ENCODE assay signal across 22 mouse cellular contexts in the genomic region with DNA sequence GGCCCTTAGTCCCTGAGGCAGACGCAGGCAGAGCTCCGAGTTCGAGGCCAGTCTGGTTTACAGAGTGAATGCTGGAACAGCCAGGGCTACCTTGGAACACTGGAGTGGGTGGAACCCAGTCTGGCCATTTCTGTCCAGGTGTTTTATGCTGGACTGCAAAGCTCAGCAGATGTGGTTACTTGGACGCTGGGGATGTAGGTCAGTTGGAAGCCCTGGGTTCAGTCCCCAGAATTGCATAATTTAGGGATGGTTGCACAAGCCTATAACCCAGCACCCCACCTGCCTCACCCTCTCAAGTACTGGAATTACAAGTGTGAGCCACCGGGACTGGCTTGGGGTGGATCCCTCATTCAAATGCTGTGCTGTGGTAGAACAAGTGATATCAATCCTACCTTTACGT. TPM values are rescaled to one million over a fixed set of nuclear protein-coding genes. Genes with fewer than 3 reads are reported as not detected.
DNase-seq lines count a peak whose midpoint lies in the region; ATAC-seq and TF ChIP-seq lines count a peak whose summit lies in the region.
"Had no signal": no experiment of that assay in that cellular context is flagged by ENCODE, and none has a peak within 500 bp of the region (broad histone marks: within the 10 kb centered on the region; RNA-seq: fewer than 3 reads in every experiment).

No protein-coding gene starts in this region.

- TF ChIP-seq EP300 in liver, embryonic 14.5 days (IDR thresholded peaks at IDR 0.05; ENCODE audit: low read depth): no peak

- WGBS in liver, adult 2 months: 27% methylated on average over 6 of the region's 6 CpGs
- WGBS in liver, embryonic 11.5 days: 76% methylated on average over 6 of the region's 6 CpGs
- 72% methylated on average over 6 of the region's 6 CpGs for WGBS in liver, embryonic 14.5 days (ENCODE audit: insufficient replicate concordance)
- WGBS in hindbrain, embryonic 12.5 days: 90% methylated on average over 6 of the region's 6 CpGs

- no peak for ATAC-seq in liver, embryonic 11.5 days (replicated peaks; ENCODE audit: low FRiP score)
- ATAC-seq in liver, embryonic 14.5 days (ENCODE audit: insufficient read depth): peak; percentile 21; the same call in 1 of the 2 replicates
- ATAC-seq in hindbrain, embryonic 12.5 days (ENCODE audit: low FRiP score): no peak
- ATAC-seq: CD4-positive, CD25-positive, alpha-beta regulatory T cell, adult 4 months; forebrain, embryonic 16.5 days; intestine, embryonic 16.5 days had no signal

- TF ChIP-seq POLR2A in liver, adult 2 months (IDR thresholded peaks at IDR 0.05; ENCODE audit: extremely low read depth, insufficient read depth, low read length): no peak

- H3K27ac ChIP-seq in liver, adult 2 months (replicated peaks; ENCODE audit: insufficient read depth, low read depth, low read length): peak overlapping the region; percentile 8
- no peak overlapping the region for H3K27ac ChIP-seq in liver, embryonic 11.5 days (ENCODE audit: low read depth, low read length)
- H3K27ac ChIP-seq in liver, embryonic 14.5 days: no peak overlapping the region
- no peak overlapping the region for H3K27ac ChIP-seq in hindbrain, embryonic 12.5 days
- H3K27ac ChIP-seq: embryonic facial prominence, embryonic 15.5 days; hindbrain, embryonic 14.5 days had no signal

- no peak overlapping the region for H3K4me3 ChIP-seq in liver, adult 2 months (ENCODE audit: insufficient read depth, low read depth, low read length)
- no peak overlapping the region for H3K4me3 ChIP-seq in liver, embryonic 11.5 days (ENCODE audit: low read depth, low read length)
- H3K4me3 ChIP-seq in liver, embryonic 14.5 days (ENCODE audit: insufficient read depth in 1 of 2, low read depth in 2 of 2, low read length in 2 of 2): no peak overlapping the region
- no peak overlapping the region for H3K4me3 ChIP-seq in hindbrain, embryonic 12.5 days
- H3K4me3 ChIP-seq: embryonic facial prominence, embryonic 15.5 days; erythroblast, embryonic 14.5 days had no signal

- no peak overlapping the region for H3K4me2 ChIP-seq in liver, embryonic 11.5 days
- no peak overlapping the region for H3K4me2 ChIP-seq in liver, embryonic 14.5 days (ENCODE audit: low read depth)
- no peak overlapping the region for H3K4me2 ChIP-seq in hindbrain, embryonic 12.5 days (replicated peaks)
- H3K4me2 ChIP-seq: embryonic facial prominence, embryonic 15.5 days; hindbrain, embryonic 14.5 days had no signal

- H3K4me1 ChIP-seq in liver, adult 2 months (ENCODE audit: control insufficient read depth, insufficient read depth, low read length): peaks cover 8% of the 10 kb centered on the region
- peaks cover 22% of the 10 kb centered on the region for H3K4me1 ChIP-seq in liver, embryonic 11.5 days (replicated peaks; ENCODE audit: control insufficient read depth, insufficient read depth, low read length)
- H3K4me1 ChIP-seq in liver, embryonic 14.5 days (replicated peaks; ENCODE audit: control insufficient read depth in 2 of 2, insufficient read depth in 2 of 2, low read length in 1 of 2): peaks cover 14 to 39% of the 10 kb centered on the region in 2 experiments
- no peaks in the 10 kb centered on the region for H3K4me1 ChIP-seq in hindbrain, embryonic 12.5 days

- H3K79me2 ChIP-seq in liver, adult 2 months (ENCODE audit: control insufficient read depth, insufficient read depth, low read length): no peaks in the 10 kb centered on the region

- H3K36me3 ChIP-seq in liver, adult 2 months (ENCODE audit: control insufficient read depth, insufficient read depth, low read length): no peaks in the 10 kb centered on the region
- H3K36me3 ChIP-seq in liver, embryonic 11.5 days (ENCODE audit: control insufficient read depth, insufficient read depth, low read length): no peaks in the 10 kb centered on the region
- H3K36me3 ChIP-seq in liver, embryonic 14.5 days (replicated peaks; ENCODE audit: control insufficient read depth, insufficient read depth, low read depth): no peaks in the 10 kb centered on the region
- no peaks in the 10 kb centered on the region for H3K36me3 ChIP-seq in hindbrain, embryonic 12.5 days
- H3K36me3 ChIP-seq: embryonic facial prominence, embryonic 15.5 days; G1E had no signal

- TF ChIP-seq CTCF in liver, adult 2 months (IDR thresholded peaks at IDR 0.05; ENCODE audit: low read depth, low read length): no peak
- no peak for TF ChIP-seq CTCF in liver, embryonic 14.5 days (IDR thresholded peaks at IDR 0.05; ENCODE audit: low read depth)

- H3K9me3 ChIP-seq in liver, embryonic 11.5 days (ENCODE audit: control insufficient read depth, low read length): no peaks in the 10 kb centered on the region
- no peaks in the 10 kb centered on the region for H3K9me3 ChIP-seq in liver, embryonic 14.5 days (ENCODE audit: control insufficient read depth, low read length)
- no peaks in the 10 kb centered on the region for H3K9me3 ChIP-seq in hindbrain, embryonic 12.5 days (replicated peaks)
- H3K9me3 ChIP-seq: embryonic facial prominence, embryonic 15.5 days; G1E had no signal

- no peaks in the 10 kb centered on the region for H3K27me3 ChIP-seq in liver, adult 2 months (ENCODE audit: control insufficient read depth, insufficient read depth, low read length)
- H3K27me3 ChIP-seq in liver, embryonic 11.5 days (replicated peaks; ENCODE audit: control insufficient read depth, insufficient read depth, low read length): no peaks in the 10 kb centered on the region
- H3K27me3 ChIP-seq in liver, embryonic 14.5 days (ENCODE audit: control insufficient read depth, insufficient read depth, low read length): no peaks in the 10 kb centered on the region
- no peaks in the 10 kb centered on the region for H3K27me3 ChIP-seq in hindbrain, embryonic 12.5 days

- peak; percentile 46 for DNase-seq in gastrocnemius, adult 18-20 months (ENCODE audit: low spot score)
- DNase-seq in gastrocnemius, postnatal 25 days: no peak
- peak; percentile 97 for DNase-seq in liver, adult 2 months (ENCODE audit: extremely low read depth, low read depth, low spot score)
- no peak for DNase-seq in liver, embryonic 11.5 days (ENCODE audit: low spot score)
- no peak for DNase-seq in liver, embryonic 14.5 days (ENCODE audit: low read depth in 3 of 3, low spot score in 3 of 3)
- DNase-seq in right cerebral cortex, postnatal 36 days (ENCODE audit: low spot score in 2 of 2): no peak
- DNase-seq: adrenal gland, adult 8-10 months; B cell, adult 2 months; cerebellum, adult 11 months; cerebellum, adult 8-10 months; cerebellum, postnatal 14 days; embryo, embryonic 11 days; gastrocnemius, postnatal 36 days; heart, postnatal 14 days had no signal

- no peak overlapping the region for H3K9ac ChIP-seq in liver, adult 2 months (ENCODE audit: low read depth, low read length)
- H3K9ac ChIP-seq in liver, embryonic 11.5 days (ENCODE audit: low read depth, low read length): no peak overlapping the region
- H3K9ac ChIP-seq in liver, embryonic 14.5 days (replicated peaks): no peak overlapping the region
- no peak overlapping the region for H3K9ac ChIP-seq in hindbrain, embryonic 12.5 days
- H3K9ac ChIP-seq: embryonic facial prominence, embryonic 15.5 days; hindbrain, embryonic 14.5 days had no signal

RNA-seq across cellular contexts. Expression of a gene that starts 15.3 kb away (rescaled TPM):
- total RNA-seq in gastrocnemius, adult 18-20 months (2021): 100 to 1,000 TPM; 462 to 552 TPM
- total RNA-seq in gastrocnemius, postnatal 25 days (2021): 100 to 1,000 TPM; 410 to 437 TPM
- total RNA-seq in liver, adult 2 months (2014; rRNA removed): 271 and 286 TPM in 2 replicates
- polyA plus RNA-seq in liver, adult 2 months (2012; rRNA removed): 165 and 177 TPM in 2 replicates
- polyA plus RNA-seq in liver, embryonic 11.5 days (2014; fragmentation: Nextera tagmentation; extraction: Ambion mirVana): 1,371 and 1,468 TPM in 2 replicates
- 152 and 190 TPM in 2 replicates for polyA plus RNA-seq in liver, embryonic 14.5 days (2012; rRNA removed)
- 556 and 576 TPM in 2 replicates for polyA plus RNA-seq in liver, embryonic 14.5 days (2014; fragmentation: Nextera tagmentation; extraction: Ambion mirVana)
- polyA plus RNA-seq in hindbrain, embryonic 12.5 days (2016; fragmentation: Nextera tagmentation; extraction: Ambion mirVana): 793 and 799 TPM in 2 replicates

RNA-seq across cellular contexts. Expression of a gene that starts 21.4 kb away (rescaled TPM):
- total RNA-seq in gastrocnemius, adult 18-20 months (2021): 10 to 100 TPM; 27.9 to 28.9 TPM
- total RNA-seq in gastrocnemius, postnatal 25 days (2021): 10 to 100 TPM; 30.1 to 35.4 TPM
- 41.1 and 57.2 TPM in 2 replicates for total RNA-seq in liver, adult 2 months (2014; rRNA removed)
- polyA plus RNA-seq in liver, adult 2 months (2012; rRNA removed): 19.5 and 21.5 TPM in 2 replicates
- polyA plus RNA-seq in liver, embryonic 11.5 days (2014; fragmentation: Nextera tagmentation; extraction: Ambion mirVana): 116 and 130 TPM in 2 replicates
- 20.5 and 22.5 TPM in 2 replicates for polyA plus RNA-seq in liver, embryonic 14.5 days (2012; rRNA removed)
- polyA plus RNA-seq in liver, embryonic 14.5 days (2014; fragmentation: Nextera tagmentation; extraction: Ambion mirVana): 42.4 and 46.6 TPM in 2 replicates
- polyA plus RNA-seq in hindbrain, embryonic 12.5 days (2016; fragmentation: Nextera tagmentation; extraction: Ambion mirVana): 165 TPM in 2 replicates

RNA-seq across cellular contexts. Expression of a gene that starts 27.6 kb away (rescaled TPM):
- 10 to 100 TPM; 19.5 to 22.6 TPM for total RNA-seq in gastrocnemius, adult 18-20 months (2021)
- total RNA-seq in gastrocnemius, postnatal 25 days (2021): 10 to 100 TPM; 17.8 to 20.4 TPM
- 18.6 and 22.8 TPM in 2 replicates for total RNA-seq in liver, adult 2 months (2014; rRNA removed)
- polyA plus RNA-seq in liver, adult 2 months (2012; rRNA removed): 5.6 and 6.8 TPM in 2 replicates
- 84.8 and 89.0 TPM in 2 replicates for polyA plus RNA-seq in liver, embryonic 11.5 days (2014; fragmentation: Nextera tagmentation; extraction: Ambion mirVana)
- 4.9 and 16.9 TPM in 2 replicates for polyA plus RNA-seq in liver, embryonic 14.5 days (2012; rRNA removed)
- 33.7 and 34.0 TPM in 2 replicates for polyA plus RNA-seq in liver, embryonic 14.5 days (2014; fragmentation: Nextera tagmentation; extraction: Ambion mirVana)
- 47.4 and 52.7 TPM in 2 replicates for polyA plus RNA-seq in hindbrain, embryonic 12.5 days (2016; fragmentation: Nextera tagmentation; extraction: Ambion mirVana)

RNA-seq across cellular contexts. Expression of a gene that starts 30.6 kb away (rescaled TPM):
- under 1 TPM in 1 of 2 experiments, not detected in 1; 0.59 TPM for total RNA-seq in gastrocnemius, adult 18-20 months (2021)
- under 1 TPM in 1 of 2 experiments, not detected in 1; 0.59 TPM for total RNA-seq in gastrocnemius, postnatal 25 days (2021)
- 1.0 and 1.1 TPM in 2 replicates for total RNA-seq in liver, adult 2 months (2014; rRNA removed)
- 0.51 and 0.98 TPM in 2 replicates for polyA plus RNA-seq in liver, adult 2 months (2012; rRNA removed)
- polyA plus RNA-seq in liver, embryonic 11.5 days (2014; fragmentation: Nextera tagmentation; extraction: Ambion mirVana): 5.6 and 7.8 TPM in 2 replicates
- polyA plus RNA-seq in liver, embryonic 14.5 days (2012; rRNA removed): 0.28 and 3.2 TPM in 2 replicates
- polyA plus RNA-seq in liver, embryonic 14.5 days (2014; fragmentation: Nextera tagmentation; extraction: Ambion mirVana): 3.6 and 3.7 TPM in 2 replicates
- 4.1 and 5.0 TPM in 2 replicates for polyA plus RNA-seq in hindbrain, embryonic 12.5 days (2016; fragmentation: Nextera tagmentation; extraction: Ambion mirVana)

RNA-seq across cellular contexts. Expression of a gene that starts 47.5 kb away (rescaled TPM):
- 1 to 10 TPM; 6.1 to 7.5 TPM for total RNA-seq in gastrocnemius, adult 18-20 months (2021)
- 1 to 10 TPM; 5.4 to 7.4 TPM for total RNA-seq in gastrocnemius, postnatal 25 days (2021)
- total RNA-seq in liver, adult 2 months (2014; rRNA removed): 6.5 and 7.9 TPM in 2 replicates
- 6.3 and 9.6 TPM in 2 replicates for polyA plus RNA-seq in liver, adult 2 months (2012; rRNA removed)
- 41.7 and 42.7 TPM in 2 replicates for polyA plus RNA-seq in liver, embryonic 11.5 days (2014; fragmentation: Nextera tagmentation; extraction: Ambion mirVana)
- polyA plus RNA-seq in liver, embryonic 14.5 days (2012; rRNA removed): 9.4 and 11.0 TPM in 2 replicates
- 13.5 and 17.0 TPM in 2 replicates for polyA plus RNA-seq in liver, embryonic 14.5 days (2014; fragmentation: Nextera tagmentation; extraction: Ambion mirVana)
- 43.7 and 45.2 TPM in 2 replicates for polyA plus RNA-seq in hindbrain, embryonic 12.5 days (2016; fragmentation: Nextera tagmentation; extraction: Ambion mirVana)

Comparison
In these comparisons a context has a peak if more than half of its experiments do, and no peak if none do; other contexts are left out.
1. DNase-seq: peak in gastrocnemius, adult 18-20 months (single experiment) and liver, adult 2 months (single experiment); none in gastrocnemius, postnatal 25 days (single experiment), liver, embryonic 11.5 days (single experiment), liver, embryonic 14.5 days (0 of 3) and right cerebral cortex, postnatal 36 days (0 of 2).